Mouse (Mus musculus): ENCODE data around the gene Slc41a3. TPM values are rescaled to one million over a fixed set of nuclear protein-coding genes. Genes with fewer than 3 reads are reported as not detected.

Slc41a3 gene
- polyA plus RNA-seq, 1 experiment: 4.6 TPM

DNA sequence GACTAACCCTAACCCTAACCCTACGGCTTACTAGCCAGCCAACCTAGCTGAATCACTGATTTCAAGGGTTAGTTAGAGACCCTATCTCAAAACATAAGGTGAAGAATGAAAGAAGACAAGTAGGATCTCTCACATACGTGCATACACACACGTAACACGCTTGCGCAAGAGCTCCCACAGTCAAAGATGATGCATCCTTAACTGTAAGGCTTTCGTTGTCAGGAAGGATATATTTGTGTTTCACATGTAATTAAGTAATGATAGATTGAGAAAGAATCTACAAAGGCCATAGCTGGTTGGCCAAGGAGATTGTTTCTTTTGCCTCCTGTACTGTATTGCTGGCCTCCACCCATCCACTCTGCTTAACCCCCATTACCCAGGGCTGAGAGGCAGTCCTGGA, 83.5 kb downstream of the Slc41a3 start:
- no peak for TF ChIP-seq CTCF (IDR thresholded peaks at IDR 0.05; ENCODE audit: borderline replicate concordance, extremely low read depth, insufficient read depth, insufficient read length)
- no peak for TF ChIP-seq POLR2A (IDR thresholded peaks at IDR 0.05; ENCODE audit: borderline replicate concordance, extremely low read depth, insufficient read depth, insufficient read length, poor library complexity, severe bottlenecking)
- no peak for DNase-seq (ENCODE audit: low read depth)

GRCm38 (mm10) chr6:90688742-90689141, 84.2 kb downstream of the Slc41a3 start:
- no peak for DNase-seq (ENCODE audit: low read depth)
- no peak for TF ChIP-seq POLR2A (IDR thresholded peaks at IDR 0.05; ENCODE audit: borderline replicate concordance, extremely low read depth, insufficient read depth, insufficient read length, poor library complexity, severe bottlenecking)
- no peak for TF ChIP-seq CTCF (IDR thresholded peaks at IDR 0.05; ENCODE audit: borderline replicate concordance, extremely low read depth, insufficient read depth, insufficient read length)

DNA sequence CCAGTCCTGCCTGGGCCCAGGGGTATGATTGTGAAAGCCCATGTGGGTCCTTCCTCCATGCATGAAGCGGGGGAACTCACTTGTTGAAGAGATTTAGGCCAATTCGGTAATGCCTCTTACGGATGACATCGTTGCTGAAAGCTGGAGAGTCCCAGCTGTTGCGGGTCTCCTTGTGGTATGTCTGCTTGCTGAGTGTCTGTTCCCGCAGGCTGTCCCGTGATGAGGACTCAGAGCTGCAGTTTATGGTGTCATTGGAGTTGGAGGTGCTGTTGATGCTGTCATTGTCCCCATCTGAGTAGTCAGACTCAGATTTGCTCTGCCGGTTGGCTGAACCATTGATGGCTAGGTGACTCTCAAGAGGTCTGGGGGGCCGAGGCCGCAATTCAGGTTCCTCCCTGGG, 85.0 kb downstream of the Slc41a3 start:
- DNase-seq (ENCODE audit: low read depth): no peak

DNA sequence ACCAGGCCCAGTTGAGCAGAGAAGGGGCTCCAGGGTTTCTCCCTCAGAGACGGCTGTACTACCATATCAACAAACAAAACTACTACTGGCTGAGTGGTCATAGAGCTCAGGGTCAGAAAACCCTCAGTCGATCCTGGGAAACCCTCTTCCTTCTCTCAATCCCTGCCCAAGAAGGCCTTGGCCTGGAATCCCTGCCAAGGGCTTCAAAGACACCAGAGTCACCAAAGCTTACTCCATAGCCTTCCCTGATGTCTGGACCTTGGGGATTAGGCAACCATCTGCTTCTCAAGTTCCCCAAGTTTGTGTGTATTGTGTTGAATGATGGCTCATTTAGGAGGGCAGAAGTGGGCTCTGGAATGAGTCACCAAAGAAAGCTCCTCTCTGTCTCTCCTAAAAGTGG, 87.4 kb downstream of the Slc41a3 start:
- no peak for TF ChIP-seq CTCF (IDR thresholded peaks at IDR 0.05; ENCODE audit: borderline replicate concordance, extremely low read depth, insufficient read depth, insufficient read length)
- TF ChIP-seq POLR2A (IDR thresholded peaks at IDR 0.05; ENCODE audit: borderline replicate concordance, extremely low read depth, insufficient read depth, insufficient read length, poor library complexity, severe bottlenecking): no peak
- no peak for DNase-seq (ENCODE audit: low read depth)

More for the DNA sequence above, 85.0 kb downstream of the Slc41a3 start:
- TF ChIP-seq POLR2A (IDR thresholded peaks at IDR 0.05; ENCODE audit: borderline replicate concordance, extremely low read depth, insufficient read depth, insufficient read length, poor library complexity, severe bottlenecking) (no peak), CTCF (IDR thresholded peaks at IDR 0.05; ENCODE audit: borderline replicate concordance, extremely low read depth, insufficient read depth, insufficient read length) (no peak)

- DNase-seq (ENCODE audit: low read depth): no peak
- TF ChIP-seq POLR2A (IDR thresholded peaks at IDR 0.05; ENCODE audit: borderline replicate concordance, extremely low read depth, insufficient read depth, insufficient read length, poor library complexity, severe bottlenecking) (no peak), CTCF (IDR thresholded peaks at IDR 0.05; ENCODE audit: borderline replicate concordance, extremely low read depth, insufficient read depth, insufficient read length) (no peak)
Observed at GRCm38 (mm10) chr6:90692404-90692803, 87.9 kb downstream of the Slc41a3 start.

DNA sequence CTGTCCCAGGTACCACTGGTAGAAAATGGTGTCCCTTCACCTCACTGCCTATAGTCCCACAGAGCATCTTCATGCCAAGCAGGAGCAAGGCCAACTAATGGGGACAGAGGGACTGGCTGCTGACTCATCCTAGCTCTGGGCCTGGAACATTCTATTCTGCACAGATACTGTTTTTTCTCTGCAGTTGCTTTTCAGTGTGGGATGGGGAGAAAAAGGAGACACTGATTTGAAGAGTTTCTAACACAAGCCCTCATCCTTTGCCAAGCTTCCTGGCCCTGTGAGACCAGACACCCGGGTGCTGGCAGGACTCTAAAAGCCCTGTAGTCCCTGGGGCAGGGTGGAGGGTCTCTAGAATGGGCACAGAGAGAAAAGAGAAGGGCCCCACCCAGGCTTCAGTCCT, 91.2 kb downstream of the Slc41a3 start:
- DNase-seq (ENCODE audit: low read depth): no peak
- TF ChIP-seq CTCF (IDR thresholded peaks at IDR 0.05; ENCODE audit: borderline replicate concordance, extremely low read depth, insufficient read depth, insufficient read length) (no peak), POLR2A (IDR thresholded peaks at IDR 0.05; ENCODE audit: borderline replicate concordance, extremely low read depth, insufficient read depth, insufficient read length, poor library complexity, severe bottlenecking) (no peak)

Other genes starting within 250 kb of the Slc41a3 start
- 22.9 and 24.0 TPM in 2 replicates for gene Zxdc, start 235.2 kb upstream of the Slc41a3 start, polyA plus RNA-seq (2012; rRNA removed)
- 10.1 and 12.7 TPM in 2 replicates for gene Cfap100, start 175.9 kb upstream of the Slc41a3 start, polyA plus RNA-seq (2012; rRNA removed)
- 11.8 and 12.6 TPM in 2 replicates for gene Klf15, start 142.1 kb upstream of the Slc41a3 start, polyA plus RNA-seq (2012; rRNA removed)
- 20.4 and 33.6 TPM in 2 replicates for gene Aldh1l1, start 118.3 kb upstream of the Slc41a3 start, polyA plus RNA-seq (2012; rRNA removed)